Mouse (Mus musculus) gastrocnemius, postnatal 14 days (tissue): ENCODE measurements around the gene Wdr61. TPM values are rescaled to one million over a fixed set of nuclear protein-coding genes. Genes with fewer than 3 reads are reported as not detected.

Experiments used
- DNase-seq: peaks from one replicate; pipeline ENCODE4 v3.0.0; 2021; ENCODE audit warnings: mixed read lengths
- intact Hi-C: fragments of 180-260 bp; cut with DNase I; formaldehyde crosslinking; loops from one replicate; pipeline ENCODE4 v1.15.1; 2025; ENCODE audit warnings: low total_unique reads
- microRNA-seq, 2 experiments: library from miRNA; unstranded; fragments of <30 nt; microRNA quantifications; one replicate each; pipeline ENCODE4 v1.2.0; 2021
- total RNA-seq, 2 experiments: library from RNA; stranded (reverse); gene quantifications; 2 replicates each; pipeline ENCODE4 v1.2.3; 2021

Wdr61 gene
- total RNA-seq, 2 experiments from 2014 or later: 18.4 to 22.7 TPM

DNA sequence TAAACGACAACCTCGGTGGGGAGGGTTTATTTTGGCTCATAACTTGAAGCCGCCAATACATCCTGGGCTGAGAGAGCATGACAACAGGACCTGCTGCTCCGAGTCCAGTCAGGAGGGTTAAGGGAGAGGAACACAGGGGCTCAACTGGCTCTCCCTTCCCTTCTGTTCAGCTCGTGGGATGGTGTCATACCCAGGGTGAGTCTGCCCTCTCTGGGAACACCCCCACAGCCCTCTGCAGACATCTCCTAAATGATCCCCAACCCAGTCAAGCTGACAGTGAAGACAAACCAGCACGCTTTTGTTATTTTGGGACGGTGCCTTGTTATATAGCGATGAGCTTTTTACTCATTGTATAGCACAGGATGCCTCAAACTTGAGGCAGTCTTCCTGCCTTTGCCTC is 44.9 kb downstream of the Wdr61 start:
- no peak for DNase-seq
- intact Hi-C loops: no loop called here

DNA sequence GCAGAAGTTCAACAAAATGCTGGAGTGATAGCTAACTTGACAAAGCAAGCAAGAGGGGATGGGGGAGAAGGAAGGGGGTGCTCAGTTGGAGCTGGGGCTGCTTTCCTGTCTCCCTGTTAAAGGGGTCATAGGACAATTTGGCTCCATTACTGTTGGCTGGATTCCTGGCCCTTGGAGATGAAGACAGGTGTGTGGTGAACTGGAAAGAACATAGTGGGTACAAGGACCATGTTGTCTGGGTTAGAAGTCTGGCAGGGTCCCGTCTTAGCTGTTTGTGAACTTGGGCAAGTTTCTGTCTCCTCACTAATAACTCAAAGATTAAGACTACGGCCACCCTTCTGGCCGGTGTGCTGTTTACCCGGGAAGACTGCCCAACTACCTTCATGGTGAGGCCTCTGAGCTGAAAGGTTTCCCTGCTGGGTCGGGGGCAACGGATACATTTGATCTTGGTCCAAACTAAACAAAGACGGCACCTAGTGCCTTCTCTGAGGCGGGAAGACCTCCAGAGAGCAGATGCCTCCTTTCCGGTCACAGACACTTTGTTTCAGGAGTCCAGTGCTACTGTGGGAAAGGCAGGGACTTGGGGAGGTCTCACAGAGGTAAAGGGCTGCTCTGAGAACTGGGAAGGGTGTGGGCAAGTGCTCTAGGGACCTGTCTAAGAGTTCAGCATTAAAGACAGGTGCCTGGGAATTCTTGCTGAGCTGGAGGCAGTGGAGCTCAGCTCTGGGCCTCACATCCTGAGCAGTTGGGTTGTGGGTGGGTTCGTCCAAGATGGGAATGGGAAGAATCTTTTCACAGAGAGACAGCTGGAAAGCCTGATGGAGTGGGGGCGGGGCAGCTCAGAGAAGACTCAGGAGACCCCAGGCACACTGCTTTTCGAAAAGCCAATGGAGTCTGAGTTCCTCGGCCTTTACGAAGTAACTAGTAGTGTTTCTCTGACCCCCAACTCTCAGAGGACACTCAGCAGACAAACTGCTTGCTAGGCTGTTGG is 46.8 kb downstream of the Wdr61 start:
- DNase-seq: no peak
- intact Hi-C loops: no loop called here

DNA sequence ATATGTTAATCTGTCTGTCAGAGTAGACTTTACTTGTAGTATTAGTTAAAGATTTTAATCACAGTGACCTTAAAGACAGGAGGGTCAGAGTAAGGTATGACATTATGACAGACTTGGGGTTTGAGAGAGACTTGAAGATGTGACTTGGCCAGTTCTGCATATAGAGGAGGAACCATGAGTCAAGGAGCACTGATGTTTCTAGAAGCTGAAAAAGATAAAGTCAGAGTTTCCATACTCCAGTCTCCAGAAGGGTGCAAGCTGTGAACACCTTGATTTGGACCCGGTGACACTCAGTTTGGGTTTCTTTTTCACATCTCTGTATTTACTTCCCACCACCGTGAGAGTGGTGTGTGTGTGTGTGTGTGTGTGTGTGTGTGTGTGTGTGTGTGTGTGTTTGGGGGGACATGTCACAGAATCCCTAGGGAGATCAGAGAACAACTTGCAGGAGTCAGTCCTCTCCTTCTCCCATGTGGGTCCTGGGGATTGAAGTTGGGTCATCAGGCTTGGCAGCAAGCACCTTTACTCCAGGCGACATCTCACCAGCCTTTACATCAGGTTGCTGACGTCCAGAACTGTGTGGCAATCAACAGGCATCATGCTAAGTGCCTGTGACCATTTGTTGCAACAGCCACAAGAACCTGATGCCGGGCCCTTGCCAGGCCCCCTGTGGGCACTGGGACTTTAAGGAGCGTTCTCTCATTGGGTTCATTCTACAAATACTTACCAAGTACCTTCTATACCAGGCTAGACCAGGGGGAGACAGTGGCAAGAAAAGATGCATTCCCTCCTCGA is 50.3 kb downstream of the Wdr61 start:
- no peak for DNase-seq
- intact Hi-C loops: no loop called here

DNA sequence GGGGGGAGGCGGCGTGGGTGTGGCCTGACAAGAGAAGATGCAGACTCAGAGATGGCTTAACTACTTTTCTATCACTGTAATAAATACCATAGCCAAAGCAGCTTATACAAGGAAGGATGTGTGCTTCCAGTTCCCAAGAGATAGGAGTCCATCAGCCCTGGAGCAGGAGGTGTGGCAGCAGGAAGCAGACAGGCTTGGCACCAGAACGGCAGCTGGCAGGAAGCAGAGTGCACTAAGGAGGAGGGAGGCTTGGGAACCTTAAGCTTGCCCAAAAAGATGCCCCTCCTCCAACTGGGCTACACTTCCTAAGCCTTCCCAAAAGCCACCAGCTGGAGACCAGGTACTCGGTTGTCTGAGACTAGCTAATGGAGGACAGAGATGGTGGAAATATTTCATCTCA is 51.5 kb downstream of the Wdr61 start:
- DNase-seq: no peak
- intact Hi-C loops: no loop called here

DNA sequence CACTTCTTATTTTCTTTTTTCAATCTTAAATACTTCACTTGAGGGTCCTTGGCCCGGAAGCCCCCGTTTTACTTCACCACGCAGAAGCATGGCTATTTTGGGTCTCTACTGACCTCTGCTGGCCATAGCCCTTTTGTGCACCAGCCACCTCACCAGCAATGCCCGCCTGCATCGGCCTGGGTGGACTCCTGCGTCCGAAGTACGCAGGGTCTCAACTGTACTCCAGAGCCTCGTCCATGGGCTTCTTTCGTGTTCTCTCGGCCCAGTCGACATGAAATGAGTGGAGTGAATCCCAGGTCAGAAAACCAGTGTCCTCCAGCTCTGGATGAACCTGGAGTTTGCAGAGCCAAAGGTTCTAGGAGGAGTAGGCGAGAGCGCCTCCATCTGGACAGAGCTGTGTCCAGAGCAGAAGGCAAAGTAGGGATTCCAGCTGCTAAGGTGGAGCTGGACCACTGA is 57.8 kb downstream of the Wdr61 start:
- DNase-seq: peak; percentile 65
- intact Hi-C loops: loop anchor here (5.0 to 10.0 kb wide), 2 partner anchors 129 to 242 kb away; no protein-coding TSS in a partner anchor

DNA sequence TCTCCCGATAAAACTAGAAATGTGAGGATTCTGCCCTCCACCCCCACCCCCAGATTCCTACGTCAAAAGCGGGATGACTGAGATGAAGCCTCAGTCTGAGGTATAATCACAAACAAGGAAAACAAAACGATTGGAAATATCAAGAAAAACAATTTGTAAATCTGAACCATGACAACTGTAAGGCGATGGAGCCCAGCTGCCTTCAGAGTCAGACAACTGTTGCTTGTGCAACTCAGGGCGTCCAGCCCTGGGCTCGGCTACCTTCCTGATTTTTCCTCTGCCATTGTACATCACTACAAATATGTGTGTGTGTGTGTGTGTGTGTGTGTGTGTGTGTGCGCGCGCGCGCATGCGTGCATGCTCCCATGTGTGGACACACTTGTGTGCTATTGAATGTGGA is 60.4 kb downstream of the Wdr61 start:
- intact Hi-C loops: loop anchor here (2.0 to 10.0 kb wide), 2 partner anchors 59 to 239 kb away; no protein-coding TSS in a partner anchor
- no peak for DNase-seq

DNA sequence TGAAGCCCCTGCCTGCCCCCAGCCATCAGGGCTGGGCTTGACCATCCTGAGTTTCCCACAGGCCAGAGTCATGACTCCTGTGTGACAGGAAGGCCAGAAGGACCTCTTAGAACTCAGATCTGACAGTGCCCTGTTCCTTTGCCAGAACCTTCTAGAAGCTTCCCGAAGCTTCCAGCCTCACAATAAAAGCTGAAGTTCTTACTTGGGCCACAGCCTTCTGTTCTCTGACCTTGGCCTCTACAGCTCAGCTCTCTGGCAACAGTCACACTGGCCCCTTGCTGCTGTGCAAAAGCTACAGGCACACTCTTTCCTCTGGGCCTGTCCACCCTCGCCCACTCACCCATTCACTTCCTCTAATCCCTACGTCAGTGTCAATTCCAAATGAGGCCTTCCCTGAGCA is 62.4 kb downstream of the Wdr61 start:
- DNase-seq: no peak
- intact Hi-C loops: loop anchor here (10.0 kb wide), 1 partner anchor 237 kb away; no protein-coding TSS in a partner anchor

DNA sequence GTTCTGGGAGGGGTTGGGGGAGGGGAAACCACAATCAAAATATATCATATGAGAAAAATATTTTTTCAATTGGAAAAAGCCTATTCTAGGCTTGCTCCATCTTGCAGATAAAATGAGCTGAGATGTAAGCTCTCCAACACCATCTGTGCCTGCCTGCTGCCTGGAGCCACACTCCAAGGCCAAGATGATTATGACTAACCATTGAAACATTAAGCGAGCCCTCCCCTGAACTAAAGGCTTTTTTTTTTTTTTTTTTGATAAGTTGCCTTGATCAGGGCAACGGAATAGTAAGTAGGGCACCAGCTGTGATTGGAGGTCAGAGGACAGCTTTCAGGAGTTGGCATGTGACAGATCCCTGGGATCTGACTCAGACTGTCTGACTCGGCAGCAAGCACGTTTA is 65.9 kb downstream of the Wdr61 start:
- no peak for DNase-seq
- intact Hi-C loops: no loop called here

DNA sequence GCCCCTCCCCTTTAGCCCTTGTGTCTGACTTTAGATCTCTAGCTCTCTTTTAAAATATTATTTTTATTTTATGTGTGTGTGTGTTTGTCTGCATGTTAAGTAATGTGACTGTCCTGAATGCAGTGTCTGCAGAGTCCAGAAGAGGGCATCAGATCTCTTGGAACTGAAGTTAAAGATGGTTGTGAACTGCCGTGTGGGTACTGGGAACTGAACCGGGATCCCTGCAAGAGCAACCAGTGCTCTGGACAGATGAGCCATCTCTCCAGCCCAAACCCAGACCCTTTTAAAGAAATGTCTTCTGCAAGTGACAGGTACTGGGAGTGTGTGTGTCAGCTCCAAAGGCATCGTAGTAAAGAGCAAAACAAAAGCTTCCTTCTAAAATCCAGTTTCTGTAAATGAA is 68.2 kb downstream of the Wdr61 start:
- intact Hi-C loops: no loop called here
- no peak for DNase-seq

Small RNA genes lying within 50 kb of the gene (microRNA-seq; reads per million reads assigned to microRNA genes)
- 0 to 1.5 reads per million in 2 experiments for gene Mir5710

Other genes starting within 250 kb of the Wdr61 start
- gene Dmxl2, start 232.9 kb downstream of the Wdr61 start, total RNA-seq: 1 to 10 TPM; 3.8 to 5.0 TPM
- not detected for gene Sh2d7, start 195.5 kb downstream of the Wdr61 start, total RNA-seq
- gene Cib2, start 174.3 kb downstream of the Wdr61 start, total RNA-seq: 10 to 100 TPM; 38.0 to 41.9 TPM
- gene Idh3a, start 148.2 kb downstream of the Wdr61 start, total RNA-seq: 100 to 1,000 TPM; 416 to 493 TPM
- under 1 TPM; 0.27 to 0.45 TPM for gene Acsbg1, start 72.6 kb downstream of the Wdr61 start, total RNA-seq
- 10 to 100 TPM; 39.8 to 58.3 TPM for gene Dnaja4, start 35.6 kb downstream of the Wdr61 start, total RNA-seq
- gene Crabp1, start 30.2 kb upstream of the Wdr61 start, total RNA-seq: 1 to 10 TPM; 1.4 to 1.7 TPM
- 10 to 100 TPM; 25.7 to 27.5 TPM for gene Ireb2, start 129.3 kb upstream of the Wdr61 start, total RNA-seq
- 1 to 10 TPM; 1.2 to 1.7 TPM for gene Hykk, start 182.8 kb upstream of the Wdr61 start, total RNA-seq
- gene Psma4, start 216.3 kb upstream of the Wdr61 start, total RNA-seq: 100 to 1,000 TPM; 129 to 136 TPM
- gene AY074887, start 216.5 kb upstream of the Wdr61 start, total RNA-seq: not detected
- gene Chrna5, start 246.4 kb upstream of the Wdr61 start, total RNA-seq: under 1 TPM in 1 of 2 experiments, not detected in 1; 0.12 TPM